Mouse (Mus musculus): ENCODE results near the gene Itpr2.

GRCm38 (mm10) chr6:146256401-146256800, 245.6 kb downstream of the Itpr2 start:
- TF ChIP-seq GATA1 (IDR thresholded peaks at IDR 0.05; ENCODE audit: low read length) = no peak
- TF ChIP-seq TAL1 (IDR thresholded peaks at IDR 0.05; ENCODE audit: low read length) = no peak
